Mouse (Mus musculus): ENCODE results near the gene Chrna1. TPM values are rescaled to one million over a fixed set of nuclear protein-coding genes. Genes with fewer than 3 reads are reported as not detected.
"Not testable (repeated sequence)": the region's sequence is repeated elsewhere in the genome, so short reads cannot be mapped to it uniquely, and the experiment has no call there.

Chrna1 gene
- polyA plus RNA-seq, 1 experiment from 2014 or later: 0.29 TPM

GRCm38 (mm10) chr2:73571304-73571703, 8.8 kb downstream of the Chrna1 start:
- no peak overlapping the region for H3K4me2 ChIP-seq
- 75% methylated on average over 9 of the region's 9 CpGs for WGBS (ENCODE audit: insufficient replicate concordance)
- no peak overlapping the region for H3K27ac ChIP-seq
- H3K4me1 ChIP-seq: no peaks in the 10 kb centered on the region
- no peak overlapping the region for H3K9ac ChIP-seq
- H3K4me3 ChIP-seq: no peak overlapping the region
- H3K9me3 ChIP-seq (replicated peaks): no peaks in the 10 kb centered on the region
- no peaks in the 10 kb centered on the region for H3K36me3 ChIP-seq
- ATAC-seq: no peak
- peaks cover 17% of the 10 kb centered on the region; the same call in 1 of the 2 replicates for H3K27me3 ChIP-seq (replicated peaks)

GRCm38 (mm10) chr2:73566989-73567605, 13.0 kb downstream of the Chrna1 start:
- H3K36me3 ChIP-seq: no peaks in the 10 kb centered on the region
- ATAC-seq: 0 out of 2 replicates have a peak, but pooled peaks have one; percentile 21
- peak overlapping the region; percentile 57 for H3K4me2 ChIP-seq
- H3K4me3 ChIP-seq: peak overlapping the region; percentile 17
- H3K4me1 ChIP-seq: no peaks in the 10 kb centered on the region
- H3K9ac ChIP-seq: no peak overlapping the region
- WGBS (ENCODE audit: insufficient replicate concordance): 19% methylated on average over 8 of the region's 8 CpGs
- no peaks in the 10 kb centered on the region for H3K9me3 ChIP-seq (replicated peaks)
- peaks cover 17% of the 10 kb centered on the region; the same call in 1 of the 2 replicates for H3K27me3 ChIP-seq (replicated peaks)
- H3K27ac ChIP-seq: no peak overlapping the region

- WGBS (ENCODE audit: insufficient replicate concordance): 30% methylated on average over 7 of the region's 7 CpGs
- ATAC-seq: no peak
- H3K9me3 ChIP-seq (replicated peaks): no peaks in the 10 kb centered on the region
- H3K4me2 ChIP-seq: no peak overlapping the region
- no peak overlapping the region for H3K4me3 ChIP-seq
- H3K27ac ChIP-seq: no peak overlapping the region
- no peaks in the 10 kb centered on the region for H3K36me3 ChIP-seq
- no peak overlapping the region for H3K9ac ChIP-seq
- peaks cover 20% of the 10 kb centered on the region; the same call in 1 of the 2 replicates for H3K27me3 ChIP-seq (replicated peaks)
- H3K4me1 ChIP-seq: peaks cover 7% of the 10 kb centered on the region
Measured at GRCm38 (mm10) chr2:73566162-73566561, 14.0 kb downstream of the Chrna1 start.

GRCm38 (mm10) chr2:73563690-73564089, 16.4 kb downstream of the Chrna1 start:
- H3K4me3 ChIP-seq: no peak overlapping the region
- ATAC-seq: no peak
- H3K9ac ChIP-seq: no peak overlapping the region
- no peaks in the 10 kb centered on the region for H3K36me3 ChIP-seq
- H3K27me3 ChIP-seq (replicated peaks): peaks cover 25% of the 10 kb centered on the region
- no peak overlapping the region for H3K4me2 ChIP-seq
- no peaks in the 10 kb centered on the region for H3K9me3 ChIP-seq (replicated peaks)
- peaks cover 12% of the 10 kb centered on the region for H3K4me1 ChIP-seq
- no peak overlapping the region for H3K27ac ChIP-seq
- WGBS (ENCODE audit: insufficient replicate concordance): 72% methylated on average over 7 of the region's 7 CpGs

DNA sequence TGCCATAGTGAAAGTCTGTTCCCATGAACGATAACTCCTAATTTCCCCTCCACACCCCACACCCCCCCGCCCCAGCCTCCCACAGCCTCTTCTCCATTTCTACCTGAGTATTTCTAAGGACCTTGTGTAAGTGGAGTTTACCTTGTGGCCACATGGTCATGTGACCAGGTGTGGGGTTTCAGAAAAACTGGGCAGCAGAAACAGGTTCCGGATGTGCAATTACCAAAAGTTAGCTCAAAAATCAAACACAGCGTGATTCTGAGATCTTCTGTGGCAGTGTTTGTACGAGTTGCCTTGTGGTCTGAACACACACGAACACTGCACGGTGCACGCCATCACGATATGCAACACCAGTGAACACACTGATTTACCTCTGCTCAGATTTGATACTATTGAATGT, 17.5 kb downstream of the Chrna1 start:
- H3K27ac ChIP-seq: no peak overlapping the region
- H3K9ac ChIP-seq: no peak overlapping the region
- H3K4me1 ChIP-seq: peaks cover 12% of the 10 kb centered on the region
- 84% methylated on average over 9 of the region's 9 CpGs for WGBS (ENCODE audit: insufficient replicate concordance)
- H3K4me2 ChIP-seq: no peak overlapping the region
- H3K4me3 ChIP-seq: no peak overlapping the region
- no peaks in the 10 kb centered on the region for H3K36me3 ChIP-seq
- ATAC-seq: no peak
- H3K9me3 ChIP-seq (replicated peaks): no peaks in the 10 kb centered on the region
- H3K27me3 ChIP-seq (replicated peaks): peaks cover 15% of the 10 kb centered on the region

DNA sequence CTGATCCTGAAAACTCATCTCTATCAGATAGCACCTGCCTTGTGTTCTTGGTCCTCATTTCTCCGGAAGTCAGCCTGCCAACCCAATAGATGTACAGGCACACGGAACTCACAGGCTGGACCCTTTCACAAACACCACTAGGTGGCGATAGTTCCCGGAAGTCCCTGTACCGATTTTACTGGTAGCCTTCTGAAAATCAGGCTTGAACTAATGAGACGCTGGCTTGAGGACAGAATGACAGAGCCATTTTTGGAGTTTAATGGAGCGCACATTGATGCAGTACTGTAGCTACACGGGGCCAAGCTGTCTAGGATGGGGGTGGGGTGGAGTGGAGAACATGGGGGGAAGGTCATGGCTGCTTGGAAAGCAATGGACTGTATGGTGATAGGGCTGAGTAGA, 18.5 kb downstream of the Chrna1 start:
- H3K4me2 ChIP-seq: peak overlapping the region; percentile 74
- H3K4me1 ChIP-seq: peaks cover 12% of the 10 kb centered on the region
- H3K9ac ChIP-seq: no peak overlapping the region; the same call in 1 of the 2 replicates
- H3K27me3 ChIP-seq (replicated peaks): peaks cover 15% of the 10 kb centered on the region
- no peaks in the 10 kb centered on the region for H3K9me3 ChIP-seq (replicated peaks)
- ATAC-seq: peak; percentile 60
- H3K27ac ChIP-seq: no peak overlapping the region
- peak overlapping the region; percentile 43 for H3K4me3 ChIP-seq
- WGBS (ENCODE audit: insufficient replicate concordance): 5% methylated on average over 8 of the region's 8 CpGs
- no peaks in the 10 kb centered on the region for H3K36me3 ChIP-seq

- WGBS (ENCODE audit: insufficient replicate concordance): 14% methylated on average over 19 of the region's 23 CpGs
Measured at GRCm38 (mm10) chr2:73560899-73561664, 19.1 kb downstream of the Chrna1 start.

DNA sequence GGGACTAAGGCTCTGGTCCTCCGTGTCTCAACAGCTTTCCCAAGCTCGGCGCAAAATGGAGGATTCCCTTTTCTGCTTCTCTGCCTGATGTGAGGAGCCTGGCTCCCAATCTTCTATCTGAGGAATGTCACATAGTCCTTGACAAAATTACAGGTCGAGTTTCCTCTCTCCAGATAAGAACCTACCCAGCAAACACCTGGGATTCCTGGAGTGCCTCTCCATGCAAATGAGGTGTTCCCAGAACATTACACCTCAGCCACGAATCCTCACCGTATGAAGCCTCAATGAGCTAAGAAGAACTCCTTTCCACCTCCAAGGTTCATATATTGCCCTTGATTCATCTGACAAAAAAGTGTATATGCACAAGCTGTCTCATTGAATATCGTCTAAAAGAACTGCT, 19.7 kb downstream of the Chrna1 start:
- peak overlapping the region; percentile 74 for H3K4me2 ChIP-seq
- 52% methylated on average over 7 of the region's 7 CpGs for WGBS (ENCODE audit: insufficient replicate concordance)
- H3K36me3 ChIP-seq: no peaks in the 10 kb centered on the region

More at GRCm38 (mm10) chr2:73560899-73561664, 19.1 kb downstream of the Chrna1 start:
- no peaks in the 10 kb centered on the region for H3K36me3 ChIP-seq
- no peak overlapping the region for H3K27ac ChIP-seq
- H3K9me3 ChIP-seq (replicated peaks): no peaks in the 10 kb centered on the region
- H3K9ac ChIP-seq: no peak overlapping the region; the same call in 1 of the 2 replicates
- peak; percentile 40 for ATAC-seq
- H3K4me3 ChIP-seq: peak overlapping the region; percentile 43
- peak overlapping the region; percentile 74 for H3K4me2 ChIP-seq
- H3K27me3 ChIP-seq (replicated peaks): peaks cover 15% of the 10 kb centered on the region
- H3K4me1 ChIP-seq: peaks cover 12% of the 10 kb centered on the region

GRCm38 (mm10) chr2:73557956-73558355, 22.2 kb downstream of the Chrna1 start:
- 71% methylated on average over 8 of the region's 8 CpGs for WGBS (ENCODE audit: insufficient replicate concordance)

More for the DNA sequence above, 19.7 kb downstream of the Chrna1 start:
- no peak for ATAC-seq
- H3K9me3 ChIP-seq (replicated peaks): no peaks in the 10 kb centered on the region
- no peak overlapping the region for H3K27ac ChIP-seq
- H3K9ac ChIP-seq: no peak overlapping the region
- H3K27me3 ChIP-seq (replicated peaks): peaks cover 15% of the 10 kb centered on the region
- peaks cover 12% of the 10 kb centered on the region for H3K4me1 ChIP-seq
- peak overlapping the region; percentile 43; the same call in 1 of the 2 replicates for H3K4me3 ChIP-seq

GRCm38 (mm10) chr2:73557061-73557460, 23.1 kb downstream of the Chrna1 start:
- H3K36me3 ChIP-seq; H3K4me3 ChIP-seq; H3K27ac ChIP-seq; H3K4me2 ChIP-seq; ATAC-seq; H3K9me3 ChIP-seq (replicated peaks); H3K9ac ChIP-seq: not testable (repeated sequence)
- Histone ChIP-seq H3K4me1 (peaks cover 12% of the 10 kb centered on the region), H3K27me3 (replicated peaks) (peaks cover 15% of the 10 kb centered on the region)
- WGBS (ENCODE audit: insufficient replicate concordance): 90% methylated on average over 3 of the region's 3 CpGs

More at GRCm38 (mm10) chr2:73557956-73558355, 22.2 kb downstream of the Chrna1 start:
- Histone ChIP-seq H3K4me2 (no peak overlapping the region), H3K27me3 (replicated peaks) (peaks cover 15% of the 10 kb centered on the region), H3K27ac (no peak overlapping the region), H3K4me3 (no peak overlapping the region), H3K4me1 (peaks cover 12% of the 10 kb centered on the region), H3K9ac (no peak overlapping the region), H3K9me3 (replicated peaks) (no peaks in the 10 kb centered on the region), H3K36me3 (no peaks in the 10 kb centered on the region)
- ATAC-seq: no peak

GRCm38 (mm10) chr2:73554389-73554788, 25.7 kb downstream of the Chrna1 start:
- Histone ChIP-seq H3K27me3 (replicated peaks) (no peaks in the 10 kb centered on the region), H3K4me3 (no peak overlapping the region), H3K36me3 (no peaks in the 10 kb centered on the region), H3K9ac (no peak overlapping the region), H3K4me1 (no peaks in the 10 kb centered on the region), H3K9me3 (replicated peaks) (no peaks in the 10 kb centered on the region), H3K4me2 (no peak overlapping the region), H3K27ac (no peak overlapping the region)
- no peak for ATAC-seq
- 56% methylated on average over 3 of the region's 3 CpGs for WGBS (ENCODE audit: insufficient replicate concordance)

- Histone ChIP-seq H3K27me3 (replicated peaks) (no peaks in the 10 kb centered on the region), H3K4me1 (no peaks in the 10 kb centered on the region), H3K36me3 (no peaks in the 10 kb centered on the region), H3K4me2 (no peak overlapping the region), H3K9me3 (replicated peaks) (no peaks in the 10 kb centered on the region), H3K27ac (no peak overlapping the region), H3K9ac (no peak overlapping the region), H3K4me3 (no peak overlapping the region)
- no peak for ATAC-seq
- WGBS (ENCODE audit: insufficient replicate concordance): 68% methylated on average over 3 of the region's 3 CpGs
Measured at GRCm38 (mm10) chr2:73552926-73553325, 27.2 kb downstream of the Chrna1 start.
